Mouse (Mus musculus) G1E (cell line): ENCODE measurements around the gene Slc38a5.

Source experiments
- CTCF ChIP-seq: IDR thresholded peaks from 2 replicates; pipeline ENCODE4 v1.5.1; 2012; ENCODE audit warnings: low read depth, low read length, inconsistent platforms, mixed read lengths
- GATA1 ChIP-seq: IDR thresholded peaks from 2 replicates; pipeline ENCODE4 v1.6.1; 2012; ENCODE audit warnings: borderline replicate concordance, low read length, inconsistent platforms, mixed read lengths
- GATA2 ChIP-seq: IDR thresholded peaks from 2 replicates; pipeline ENCODE4 v1.6.1; 2012; ENCODE audit warnings: low read depth, low read length, inconsistent platforms, borderline replicate concordance
- POLR2AphosphoS5 ChIP-seq: IDR thresholded peaks from 2 replicates; pipeline ENCODE4 v1.6.1; 2012; ENCODE audit warnings: low read depth, low read length, inconsistent platforms; ENCODE audit not compliant: insufficient replicate concordance

GRCm38 (mm10) chrX:8233602-8234001 lies 37.3 kb upstream of the Slc38a5 start:
- TF ChIP-seq CTCF (no peak), GATA1 (no peak), GATA2 (no peak), POLR2AphosphoS5 (no peak)
